Mouse (Mus musculus): ENCODE data around the gene Zkscan16.

The Zkscan16 gene

GRCm38 (mm10) chr4:58935846-58936245 lies 7.6 kb upstream of the Zkscan16 start:
- peak; percentile 55 for DNase-seq (ENCODE audit: low read depth, low spot score)

- no peak for DNase-seq (ENCODE audit: low read depth, low spot score)
Measured at GRCm38 (mm10) chr4:58941638-58942037, 1.8 kb upstream of the Zkscan16 start.

- no peak for DNase-seq (ENCODE audit: low read depth, low spot score)
Measured at GRCm38 (mm10) chr4:58942942-58943341, 486 bp upstream of the Zkscan16 start.

- no peak for DNase-seq (ENCODE audit: low read depth, low spot score)
Measured at GRCm38 (mm10) chr4:58944206-58944553, 752 bp downstream of the Zkscan16 start.

DNA sequence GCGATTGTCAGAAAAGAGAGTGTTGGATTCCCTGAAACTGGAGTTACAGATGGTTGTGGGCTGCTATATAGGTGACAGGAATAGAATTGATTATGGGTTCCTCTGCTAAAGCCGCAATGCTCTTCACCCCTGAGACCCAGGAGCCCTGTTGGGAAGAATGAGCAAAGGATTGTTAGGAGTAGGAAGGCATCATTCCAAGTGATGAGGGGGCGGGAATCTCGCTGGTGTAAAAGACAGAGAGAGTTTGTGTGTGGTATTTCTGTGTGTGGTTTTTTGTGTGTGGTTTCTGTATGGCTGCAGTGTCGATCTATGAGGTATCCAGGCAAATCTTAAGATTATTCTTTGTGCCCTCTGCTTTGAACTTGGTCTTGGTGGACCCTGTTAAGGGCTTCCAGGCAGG lies 1.3 kb downstream of the Zkscan16 start:
- no peak for DNase-seq (ENCODE audit: low read depth, low spot score)

DNA sequence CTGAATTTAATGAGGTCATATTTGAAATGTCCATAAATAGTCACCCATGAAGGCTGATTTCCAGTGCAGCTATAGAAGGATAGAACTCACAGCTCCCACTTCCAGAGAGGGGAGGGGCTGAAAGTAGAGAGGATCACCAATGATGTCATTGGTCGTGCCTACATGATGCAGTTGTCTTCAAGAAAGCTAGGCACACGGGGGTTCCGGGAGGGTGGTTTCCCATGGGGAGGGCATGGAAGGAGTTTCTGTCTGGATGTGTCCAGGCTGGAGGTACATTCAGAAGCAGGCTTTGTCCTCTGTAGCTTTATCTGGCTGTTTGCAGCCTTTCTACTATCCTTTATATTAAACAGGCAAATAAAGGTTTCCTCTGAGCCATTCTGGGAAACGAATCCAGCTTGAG lies 5.0 kb downstream of the Zkscan16 start:
- no peak for DNase-seq (ENCODE audit: low read depth, low spot score)

DNA sequence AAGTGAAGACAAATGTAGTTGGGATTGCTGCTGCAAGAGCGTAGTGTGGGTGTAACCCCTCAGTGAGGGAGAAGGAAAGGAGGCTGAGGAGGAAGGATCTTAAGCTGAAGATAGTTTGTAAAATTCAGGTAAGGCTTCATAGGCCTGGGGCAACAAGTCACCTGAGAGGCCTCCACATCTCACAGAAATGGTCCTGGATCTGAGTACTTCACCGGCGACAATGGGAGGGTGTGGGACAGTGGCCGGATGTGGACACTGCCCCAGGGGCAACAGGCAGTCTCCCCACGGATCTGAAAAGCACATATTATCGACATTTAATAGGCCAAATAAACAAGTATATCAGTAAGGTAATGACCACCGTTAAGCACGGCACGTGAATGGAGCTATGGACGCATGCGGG lies 9.2 kb downstream of the Zkscan16 start:
- no peak for DNase-seq (ENCODE audit: low read depth, low spot score)

DNA sequence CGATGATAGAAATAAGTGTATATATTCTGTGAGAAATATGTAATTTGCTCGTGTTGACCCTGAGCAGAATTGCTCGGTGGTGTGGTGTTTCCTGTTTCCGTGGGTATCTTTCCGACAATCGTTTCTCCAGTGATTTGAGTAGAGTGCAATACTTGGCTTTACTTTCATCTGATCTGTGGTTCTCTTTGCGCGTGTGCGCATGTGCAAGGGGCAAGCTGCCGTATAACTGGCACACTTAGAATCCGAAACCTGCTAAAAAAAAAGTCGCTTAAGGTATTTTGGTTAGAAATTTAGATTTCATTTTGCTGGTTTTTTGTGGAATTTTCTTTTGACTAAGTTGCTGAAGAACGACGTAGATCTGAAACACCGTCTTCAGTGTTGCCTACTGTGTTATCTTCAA lies 18.3 kb downstream of the Zkscan16 start:
- DNase-seq (ENCODE audit: low read depth, low spot score): no peak

- no peak for DNase-seq (ENCODE audit: low read depth, low spot score)
Measured at GRCm38 (mm10) chr4:58963271-58963670, 19.8 kb downstream of the Zkscan16 start.

DNA sequence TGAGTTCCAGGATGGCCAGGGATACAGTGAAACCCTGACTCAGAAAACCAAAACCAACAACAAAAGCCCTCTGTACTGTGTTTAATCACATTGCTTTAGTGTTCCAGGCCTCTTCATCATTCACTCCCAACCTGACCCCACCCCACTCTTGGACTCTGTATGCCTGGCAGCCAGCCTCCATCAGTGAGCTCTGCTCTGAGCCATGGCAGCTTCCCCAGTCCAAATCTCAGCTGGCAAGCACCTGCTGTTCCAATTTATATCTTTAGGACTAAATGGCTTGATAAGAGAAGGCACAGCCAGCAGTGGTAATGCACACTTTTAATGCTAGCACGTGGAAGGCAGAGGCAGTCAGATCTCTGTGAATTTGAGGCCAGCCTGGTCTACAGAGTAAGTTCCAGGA lies 21.7 kb downstream of the Zkscan16 start:
- DNase-seq (ENCODE audit: low read depth, low spot score): no peak

DNA sequence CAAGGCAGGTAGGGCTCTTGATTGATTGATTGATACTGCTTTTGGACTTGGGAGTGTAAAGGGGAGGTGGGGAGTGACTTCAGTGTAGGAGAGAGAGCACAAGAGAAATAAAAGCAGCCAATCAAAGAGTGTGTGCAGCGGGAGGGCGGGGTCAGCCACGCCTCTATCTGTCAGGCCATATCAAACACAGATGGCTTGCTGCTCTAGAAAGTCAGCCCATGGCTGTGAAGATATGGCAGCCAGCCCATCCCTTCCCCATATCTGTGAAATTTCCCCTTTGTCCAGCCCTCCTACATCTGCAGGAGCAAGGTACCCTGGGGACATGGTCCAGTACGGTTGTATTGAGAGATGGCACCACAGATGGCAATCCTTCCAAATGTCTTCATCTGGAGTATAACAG lies 27.2 kb downstream of the Zkscan16 start:
- DNase-seq (ENCODE audit: low read depth, low spot score): no peak

DNA sequence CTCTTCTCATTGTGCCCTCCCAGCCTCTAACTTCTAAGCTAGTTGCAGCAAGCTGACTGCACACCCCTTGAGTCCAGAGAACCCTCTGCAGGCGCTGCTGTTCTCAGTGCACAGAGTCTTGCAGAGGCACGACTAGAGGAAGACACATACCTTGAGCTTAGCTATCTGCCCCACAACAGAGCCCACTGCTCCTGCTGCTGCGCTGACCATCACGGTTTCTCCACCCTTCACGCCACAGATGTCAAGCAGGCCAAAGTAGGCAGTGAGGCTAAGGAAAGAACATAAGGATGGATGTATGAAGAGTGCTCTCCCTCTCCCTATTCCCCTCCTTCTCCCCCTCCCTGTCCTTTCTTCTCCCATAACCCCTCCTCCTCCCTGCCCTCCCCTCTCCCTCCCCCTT lies 32.3 kb downstream of the Zkscan16 start:
- DNase-seq (ENCODE audit: low read depth, low spot score): no peak

GRCm38 (mm10) chr4:58981421-58981820 lies 38.0 kb downstream of the Zkscan16 start:
- no peak for DNase-seq (ENCODE audit: low read depth, low spot score)

DNA sequence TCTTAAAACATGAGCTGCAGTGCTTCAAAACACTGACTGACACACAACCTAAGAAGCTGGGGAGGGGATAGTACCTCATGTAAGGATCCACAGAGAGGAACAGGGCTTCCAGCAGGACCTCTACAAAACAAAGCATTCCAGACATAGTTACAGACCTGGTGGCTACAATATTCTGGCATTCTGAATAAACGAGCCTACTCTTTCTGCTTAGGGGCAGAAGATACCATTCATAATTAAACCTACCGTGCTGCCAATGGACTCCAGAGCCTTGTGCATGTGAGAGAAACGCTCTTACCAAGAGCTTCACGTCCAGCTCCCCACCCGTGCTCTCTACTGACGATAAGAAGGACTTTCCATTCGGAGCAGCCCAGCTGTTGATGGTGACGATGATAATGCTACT lies 39.4 kb downstream of the Zkscan16 start:
- no peak for DNase-seq (ENCODE audit: low read depth, low spot score)

DNA sequence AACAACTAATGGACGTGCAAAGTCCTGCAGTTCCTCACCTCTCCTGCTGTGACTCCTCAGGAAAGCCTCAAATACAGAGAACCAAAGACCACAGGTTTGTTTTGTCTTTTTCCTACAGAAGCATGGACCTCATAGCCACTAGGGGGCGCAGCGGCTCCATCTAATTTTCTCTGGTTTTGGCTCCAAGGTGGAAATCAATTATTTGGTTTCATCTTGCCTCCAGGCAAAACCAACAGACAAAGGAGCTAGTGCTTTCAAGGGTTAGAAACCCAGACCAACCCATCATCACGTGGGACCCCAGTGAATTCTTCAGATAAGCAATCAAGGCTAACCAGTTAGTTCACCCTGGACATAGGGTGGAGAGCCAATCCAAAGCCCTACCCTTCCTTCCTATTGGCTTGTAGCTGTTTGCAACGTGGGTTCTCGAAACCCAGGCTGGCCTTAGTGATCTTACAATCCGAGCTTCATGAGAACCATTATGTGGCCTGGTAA lies 41.8 kb downstream of the Zkscan16 start:
- peak; percentile 88 for DNase-seq (ENCODE audit: low read depth, low spot score)

GRCm38 (mm10) chr4:58986540-58987190 lies 43.2 kb downstream of the Zkscan16 start, which contains the start of gene Ptgr1:
Gene Ptgr1 (minus strand): TSS chr4:58987119.
- DNase-seq (ENCODE audit: low read depth, low spot score): peak; percentile 91

- no peak for DNase-seq (ENCODE audit: low read depth, low spot score)
Measured at GRCm38 (mm10) chr4:58989303-58989898, 46.0 kb downstream of the Zkscan16 start.

GRCm38 (mm10) chr4:58990609-58991434 lies 47.4 kb downstream of the Zkscan16 start:
- DNase-seq (ENCODE audit: low read depth, low spot score): peak; percentile 57

DNA sequence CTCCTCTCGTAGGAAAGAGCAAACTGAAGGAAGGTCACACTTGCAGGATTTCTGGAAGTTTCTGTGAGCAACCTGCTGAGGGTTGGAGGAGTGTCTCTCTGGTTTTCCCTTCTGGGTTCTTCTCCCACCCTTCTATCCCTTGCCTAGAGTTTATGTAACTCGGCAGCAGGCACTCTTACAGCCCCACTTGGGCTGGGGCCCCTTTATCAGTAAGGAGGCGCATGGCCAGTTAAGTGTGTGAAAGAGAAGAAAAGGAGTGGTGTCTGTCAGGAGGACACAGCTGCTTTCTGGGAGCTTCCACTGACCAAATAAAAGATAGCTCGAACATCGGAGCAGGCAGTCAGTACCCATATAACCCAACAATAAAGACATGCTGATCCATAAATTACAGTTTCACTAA lies 48.8 kb downstream of the Zkscan16 start:
- no peak for DNase-seq (ENCODE audit: low read depth, low spot score)

- DNase-seq (ENCODE audit: low read depth, low spot score): peak; percentile 30
Measured at GRCm38 (mm10) chr4:58994762-58995161, 51.3 kb downstream of the Zkscan16 start, which contains the start of gene Dnajc25. Gene Dnajc25 (plus strand): TSS chr4:58995062.

GRCm38 (mm10) chr4:58995251-58995693 lies 51.8 kb downstream of the Zkscan16 start:
- DNase-seq (ENCODE audit: low read depth, low spot score): no peak

- DNase-seq (ENCODE audit: low read depth, low spot score): no peak
Measured at GRCm38 (mm10) chr4:58997081-58997480, 53.7 kb downstream of the Zkscan16 start.
